Mouse (Mus musculus): ENCODE results near the gene Pcsk5. TPM values are rescaled to one million over a fixed set of nuclear protein-coding genes. Genes with fewer than 3 reads are reported as not detected.

Pcsk5 gene
- polyA plus RNA-seq, 1 experiment from 2014 or later = 7.6 TPM

GRCm38 (mm10) chr19:17600347-17600746 lies 237.1 kb downstream of the Pcsk5 start:
- whole genome bisulfite sequencing = 64% methylated on average over 2 of the region's 2 CpGs
- H3K4me1 ChIP-seq = no peaks in the 10 kb centered on the region
- H3K27ac ChIP-seq = no peak overlapping the region
- ATAC-seq (replicated peaks) = 0 out of 2 replicates have a peak, but pooled peaks have one; percentile 24
- no peak overlapping the region for H3K9ac ChIP-seq
- no peaks in the 10 kb centered on the region for H3K27me3 ChIP-seq (replicated peaks)
- H3K4me3 ChIP-seq = no peak overlapping the region
- H3K36me3 ChIP-seq (replicated peaks) = no peaks in the 10 kb centered on the region
- H3K4me2 ChIP-seq = no peak overlapping the region
- no peaks in the 10 kb centered on the region for H3K9me3 ChIP-seq

- Histone ChIP-seq H3K4me1 (0 out of 2 replicates have a peak, but pooled peaks cover 2% of the 10 kb centered on the region), H3K36me3 (replicated peaks) (no peaks in the 10 kb centered on the region), H3K9ac (no peak overlapping the region), H3K27me3 (replicated peaks) (no peaks in the 10 kb centered on the region), H3K27ac (no peak overlapping the region), H3K4me3 (no peak overlapping the region), H3K9me3 (no peaks in the 10 kb centered on the region), H3K4me2 (no peak overlapping the region)
- 41% methylated on average over 1 of the region's 1 CpGs for WGBS
- ATAC-seq (replicated peaks) = no peak
Measured at GRCm38 (mm10) chr19:17592790-17593189, 244.6 kb downstream of the Pcsk5 start.

- Histone ChIP-seq H3K36me3 (replicated peaks) (no peaks in the 10 kb centered on the region), H3K4me3 (no peak overlapping the region), H3K27me3 (replicated peaks) (no peaks in the 10 kb centered on the region), H3K9ac (no peak overlapping the region), H3K27ac (no peak overlapping the region), H3K4me1 (0 out of 2 replicates have a peak, but pooled peaks cover 2% of the 10 kb centered on the region), H3K9me3 (no peaks in the 10 kb centered on the region), H3K4me2 (no peak overlapping the region)
- WGBS = 51% methylated on average over 8 of the region's 8 CpGs
- peak; percentile 73; the same call in 1 of the 2 replicates for ATAC-seq (replicated peaks)
Measured at GRCm38 (mm10) chr19:17591335-17591734, 246.1 kb downstream of the Pcsk5 start.

GRCm38 (mm10) chr19:17590314-17590713 lies 247.1 kb downstream of the Pcsk5 start:
- Histone ChIP-seq H3K4me3 (no peak overlapping the region), H3K27ac (no peak overlapping the region), H3K36me3 (replicated peaks) (no peaks in the 10 kb centered on the region), H3K9ac (no peak overlapping the region), H3K4me2 (no peak overlapping the region), H3K4me1 (0 out of 2 replicates have a peak, but pooled peaks cover 2% of the 10 kb centered on the region), H3K27me3 (replicated peaks) (no peaks in the 10 kb centered on the region), H3K9me3 (no peaks in the 10 kb centered on the region)
- no peak for ATAC-seq (replicated peaks)
- 82% methylated on average over 1 of the region's 1 CpGs for WGBS

GRCm38 (mm10) chr19:17577412-17577811 lies 260.0 kb downstream of the Pcsk5 start:
- H3K9ac ChIP-seq = no peak overlapping the region
- H3K27ac ChIP-seq = no peak overlapping the region
- no peaks in the 10 kb centered on the region for H3K9me3 ChIP-seq
- 91% methylated on average over 4 of the region's 4 CpGs for WGBS
- H3K4me1 ChIP-seq = no peaks in the 10 kb centered on the region
- no peaks in the 10 kb centered on the region for H3K27me3 ChIP-seq (replicated peaks)
- H3K4me2 ChIP-seq = no peak overlapping the region
- no peak for ATAC-seq (replicated peaks)
- H3K4me3 ChIP-seq = no peak overlapping the region
- H3K36me3 ChIP-seq (replicated peaks) = no peaks in the 10 kb centered on the region

- Histone ChIP-seq H3K4me3 (no peak overlapping the region), H3K9ac (no peak overlapping the region), H3K4me1 (no peaks in the 10 kb centered on the region), H3K27ac (no peak overlapping the region), H3K36me3 (replicated peaks) (no peaks in the 10 kb centered on the region), H3K27me3 (replicated peaks) (no peaks in the 10 kb centered on the region), H3K4me2 (no peak overlapping the region), H3K9me3 (no peaks in the 10 kb centered on the region)
- WGBS = 96% methylated on average over 5 of the region's 5 CpGs
- no peak for ATAC-seq (replicated peaks)
Measured at GRCm38 (mm10) chr19:17574564-17574963, 262.9 kb downstream of the Pcsk5 start.

GRCm38 (mm10) chr19:17572315-17572714 lies 265.1 kb downstream of the Pcsk5 start:
- no peak for ATAC-seq (replicated peaks)
- Histone ChIP-seq H3K4me3 (no peak overlapping the region), H3K4me2 (no peak overlapping the region), H3K4me1 (no peaks in the 10 kb centered on the region), H3K27ac (no peak overlapping the region), H3K27me3 (replicated peaks) (no peaks in the 10 kb centered on the region), H3K36me3 (replicated peaks) (no peaks in the 10 kb centered on the region), H3K9me3 (no peaks in the 10 kb centered on the region), H3K9ac (no peak overlapping the region)
- 89% methylated on average over 8 of the region's 8 CpGs for WGBS

- H3K9ac ChIP-seq = no peak overlapping the region
- no peak overlapping the region for H3K27ac ChIP-seq
- no peaks in the 10 kb centered on the region for H3K36me3 ChIP-seq (replicated peaks)
- H3K4me3 ChIP-seq = no peak overlapping the region
- no peak for ATAC-seq (replicated peaks)
- H3K9me3 ChIP-seq = no peaks in the 10 kb centered on the region
- no peaks in the 10 kb centered on the region for H3K27me3 ChIP-seq (replicated peaks)
- no peaks in the 10 kb centered on the region for H3K4me1 ChIP-seq
- 85% methylated on average over 2 of the region's 2 CpGs for WGBS
- no peak overlapping the region for H3K4me2 ChIP-seq
Measured at GRCm38 (mm10) chr19:17570936-17571335, 266.5 kb downstream of the Pcsk5 start.

- Histone ChIP-seq H3K4me3 (no peak overlapping the region), H3K4me1 (no peaks in the 10 kb centered on the region), H3K9ac (no peak overlapping the region), H3K4me2 (no peak overlapping the region), H3K9me3 (no peaks in the 10 kb centered on the region), H3K36me3 (replicated peaks) (no peaks in the 10 kb centered on the region), H3K27me3 (replicated peaks) (no peaks in the 10 kb centered on the region), H3K27ac (no peak overlapping the region)
- ATAC-seq (replicated peaks) = no peak; the same call in 1 of the 2 replicates
- 73% methylated on average over 3 of the region's 3 CpGs for WGBS
Measured at GRCm38 (mm10) chr19:17567264-17567663, 270.2 kb downstream of the Pcsk5 start.

- WGBS = 76% methylated on average over 4 of the region's 4 CpGs
- Histone ChIP-seq H3K4me3 (no peak overlapping the region), H3K27me3 (replicated peaks) (no peaks in the 10 kb centered on the region), H3K4me1 (no peaks in the 10 kb centered on the region), H3K9ac (no peak overlapping the region), H3K27ac (no peak overlapping the region), H3K36me3 (replicated peaks) (no peaks in the 10 kb centered on the region), H3K9me3 (no peaks in the 10 kb centered on the region), H3K4me2 (no peak overlapping the region)
- no peak for ATAC-seq (replicated peaks)
Measured at GRCm38 (mm10) chr19:17566097-17566496, 271.3 kb downstream of the Pcsk5 start.

- no peaks in the 10 kb centered on the region for H3K27me3 ChIP-seq (replicated peaks)
- no peak overlapping the region for H3K4me2 ChIP-seq
- no peaks in the 10 kb centered on the region for H3K4me1 ChIP-seq
- H3K9me3 ChIP-seq = no peaks in the 10 kb centered on the region
- H3K4me3 ChIP-seq = no peak overlapping the region
- 74% methylated on average over 2 of the region's 2 CpGs for WGBS
- no peak overlapping the region for H3K27ac ChIP-seq
- no peak overlapping the region for H3K9ac ChIP-seq
- H3K36me3 ChIP-seq (replicated peaks) = no peaks in the 10 kb centered on the region
- ATAC-seq (replicated peaks) = no peak
Measured at GRCm38 (mm10) chr19:17558764-17559163, 278.7 kb downstream of the Pcsk5 start.

- 94% methylated on average over 7 of the region's 7 CpGs for WGBS
- no peaks in the 10 kb centered on the region for H3K4me1 ChIP-seq
- H3K36me3 ChIP-seq (replicated peaks) = no peaks in the 10 kb centered on the region
- H3K9ac ChIP-seq = no peak overlapping the region
- ATAC-seq (replicated peaks) = no peak
- no peak overlapping the region for H3K27ac ChIP-seq
- no peaks in the 10 kb centered on the region for H3K9me3 ChIP-seq
- H3K4me3 ChIP-seq = no peak overlapping the region
- H3K4me2 ChIP-seq = no peak overlapping the region
- H3K27me3 ChIP-seq (replicated peaks) = no peaks in the 10 kb centered on the region
Measured at GRCm38 (mm10) chr19:17555159-17555558, 282.3 kb downstream of the Pcsk5 start.

GRCm38 (mm10) chr19:17554571-17554970 lies 282.9 kb downstream of the Pcsk5 start:
- H3K27ac ChIP-seq = no peak overlapping the region
- 89% methylated on average over 2 of the region's 2 CpGs for WGBS
- no peak for ATAC-seq (replicated peaks)
- no peaks in the 10 kb centered on the region for H3K36me3 ChIP-seq (replicated peaks)
- H3K4me3 ChIP-seq = no peak overlapping the region
- no peaks in the 10 kb centered on the region for H3K9me3 ChIP-seq
- no peaks in the 10 kb centered on the region for H3K4me1 ChIP-seq
- no peak overlapping the region for H3K4me2 ChIP-seq
- H3K27me3 ChIP-seq (replicated peaks) = no peaks in the 10 kb centered on the region
- H3K9ac ChIP-seq = no peak overlapping the region
